Mouse (Mus musculus) frontal cortex, adult 2 months (tissue): ENCODE measurements around the gene Ppp1r2. TPM values are rescaled to one million over a fixed set of nuclear protein-coding genes. Genes with fewer than 3 reads are reported as not detected.

Experiments
- DNase-seq, 2 experiments: peaks; one replicate each; pipeline ENCODE4 v3.0.0; 2022; ENCODE audit warnings: low spot score in 1 of 2; ENCODE audit errors: extremely low spot score in 1 of 2
- polyA plus RNA-seq: library from polyadenylated mRNA; depleted of rRNA; stranded (reverse); fragments of >200 nt; gene quantifications from 2 replicates; pipeline ENCODE4 v1.2.3, GENCODE M21; 2012

The Ppp1r2 gene
- polyA plus RNA-seq, 1 experiment = 89.3 TPM

- DNase-seq = no peak
Observed at GRCm38 (mm10) chr16:31235457-31236310, 39.4 kb downstream of the Ppp1r2 start.

DNA sequence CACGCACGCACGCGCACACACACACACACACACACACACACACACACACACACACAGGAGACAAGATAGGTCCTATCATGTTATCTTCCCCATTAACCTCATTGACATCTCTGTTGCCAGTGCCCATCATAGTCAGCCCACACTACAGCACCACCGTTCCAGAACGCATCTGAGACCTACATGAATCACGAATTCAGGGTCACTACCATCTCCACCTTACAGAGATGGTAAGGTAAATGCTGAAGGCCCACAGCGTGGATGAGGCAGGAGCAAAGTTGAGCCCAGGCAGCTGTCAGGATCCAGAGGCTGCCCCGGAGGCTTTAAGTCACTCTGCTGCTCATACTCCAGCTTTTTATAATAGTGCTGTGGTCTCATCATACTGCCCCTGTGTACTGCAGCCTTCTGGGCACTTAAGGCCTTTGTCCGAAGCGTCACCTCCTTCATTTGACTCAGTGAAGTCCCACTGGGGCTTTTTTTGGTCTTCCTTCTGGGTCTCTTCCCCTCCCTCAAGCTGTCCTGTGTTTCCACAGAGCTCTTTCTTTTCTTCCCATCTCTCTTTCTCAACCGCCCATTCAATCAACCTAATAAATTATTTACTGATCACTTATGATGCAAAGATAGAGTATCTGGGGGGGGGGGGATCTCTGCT, 40.1 kb downstream of the Ppp1r2 start:
- DNase-seq = no peak

DNA sequence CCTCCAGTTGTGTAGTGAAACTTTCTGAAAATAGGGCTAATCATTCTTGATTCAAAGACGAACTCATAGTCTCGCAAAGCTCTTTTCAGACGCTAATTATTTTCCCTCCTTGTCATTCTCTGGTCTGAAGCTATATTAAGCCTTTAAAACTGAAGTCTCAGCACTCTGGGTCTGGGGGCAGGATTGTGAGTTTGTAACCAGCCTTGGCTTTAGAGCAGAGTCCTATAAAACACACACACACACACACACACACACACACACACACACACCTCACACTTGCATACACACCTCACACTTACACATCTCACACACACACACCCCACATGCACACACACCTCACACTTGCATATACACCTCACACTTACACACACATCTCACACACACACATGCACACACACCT, 40.7 kb downstream of the Ppp1r2 start:
- no peak for DNase-seq

GRCm38 (mm10) chr16:31233541-31234339, 41.3 kb downstream of the Ppp1r2 start:
- DNase-seq = peak; percentile 70 to 79

DNA sequence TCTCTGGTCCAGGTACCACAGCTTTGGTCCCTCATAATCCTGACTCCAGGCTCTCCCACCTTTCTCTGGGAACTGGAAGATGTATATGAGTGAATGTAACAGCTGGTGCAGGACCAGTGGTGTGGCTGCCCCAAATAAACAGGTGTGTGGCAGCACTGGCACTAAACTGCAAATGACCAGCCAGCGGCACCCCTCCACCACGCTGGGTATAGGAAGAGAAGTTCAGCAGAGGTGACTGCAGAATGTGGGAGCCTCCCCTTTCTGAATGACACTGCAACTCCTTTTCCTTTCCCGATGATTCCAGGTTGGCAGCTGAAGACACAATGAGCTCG, 41.9 kb downstream of the Ppp1r2 start:
- DNase-seq = no peak

DNA sequence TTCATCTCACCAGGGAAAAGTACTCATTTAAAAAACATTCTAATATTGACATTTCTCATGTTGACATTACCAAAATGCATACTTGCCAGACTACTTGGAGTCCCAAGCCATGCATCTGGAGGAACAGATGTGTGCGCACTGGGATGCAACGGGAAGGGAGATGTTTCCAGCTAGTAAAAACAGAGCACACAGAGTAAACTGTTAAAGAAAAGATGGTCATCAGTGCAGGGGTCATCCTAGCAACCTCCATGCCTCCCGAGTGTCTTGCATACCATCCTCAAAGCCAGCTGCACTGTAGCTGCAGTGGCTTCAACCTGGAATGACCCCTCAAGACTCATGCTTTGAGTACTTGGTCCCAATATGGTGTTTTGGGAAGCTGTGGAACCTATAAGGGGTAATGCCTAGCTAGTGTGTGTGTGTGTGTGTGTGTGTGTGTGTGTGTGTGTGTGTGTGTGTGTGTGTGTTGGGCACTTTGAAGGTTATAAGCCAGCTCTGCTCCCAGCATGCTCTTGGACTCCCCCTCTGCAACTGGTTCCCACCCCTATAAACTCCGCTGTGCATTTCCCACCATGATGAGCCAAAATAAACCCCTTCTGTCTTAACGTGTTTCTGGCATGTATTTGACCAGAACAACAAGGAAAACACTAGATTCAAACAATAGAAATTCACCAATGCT, 42.4 kb downstream of the Ppp1r2 start:
- DNase-seq = no peak

- DNase-seq = no peak
Observed at GRCm38 (mm10) chr16:31231591-31231990, 43.5 kb downstream of the Ppp1r2 start.

GRCm38 (mm10) chr16:31227746-31228145, 47.3 kb downstream of the Ppp1r2 start:
- DNase-seq = no peak

- DNase-seq = no peak
Observed at GRCm38 (mm10) chr16:31215271-31215670, 59.8 kb downstream of the Ppp1r2 start.

GRCm38 (mm10) chr16:31213463-31213862, 61.6 kb downstream of the Ppp1r2 start:
- no peak for DNase-seq

GRCm38 (mm10) chr16:31211503-31211902, 63.6 kb downstream of the Ppp1r2 start:
- DNase-seq = no peak

GRCm38 (mm10) chr16:31210453-31210852, 64.6 kb downstream of the Ppp1r2 start:
- no peak for DNase-seq

- DNase-seq = no peak
Observed at GRCm38 (mm10) chr16:31209911-31210310, 65.2 kb downstream of the Ppp1r2 start.

- DNase-seq = no peak
Observed at GRCm38 (mm10) chr16:31205726-31206125, 69.4 kb downstream of the Ppp1r2 start.

- DNase-seq = no peak
Observed at GRCm38 (mm10) chr16:31205187-31205586, 69.9 kb downstream of the Ppp1r2 start.

DNA sequence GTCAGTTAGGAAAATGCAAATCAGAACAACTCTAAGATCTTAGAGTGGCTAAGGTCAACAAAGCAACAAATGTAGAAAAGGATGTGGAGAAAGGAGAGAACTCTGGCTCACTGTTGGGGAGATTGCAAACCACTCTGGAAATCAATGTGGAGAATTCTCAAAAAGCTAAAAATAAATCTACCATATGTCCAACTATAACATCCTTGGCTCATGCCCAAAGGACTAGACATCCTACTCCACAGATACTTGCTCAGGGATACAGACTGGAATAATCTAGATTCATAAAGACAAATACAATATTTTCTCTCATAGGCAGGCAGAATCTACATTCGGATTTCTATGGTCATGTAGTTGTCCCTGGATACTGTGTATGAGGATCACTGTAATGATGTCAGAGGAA, 70.9 kb downstream of the Ppp1r2 start:
- DNase-seq = peak in 1 of 2 experiments; percentile 78

- DNase-seq = no peak
Observed at GRCm38 (mm10) chr16:31201704-31202103, 73.4 kb downstream of the Ppp1r2 start.
